Mouse (Mus musculus) forebrain, embryonic 13.5 days (tissue): ENCODE results near the gene Ptpn12. TPM values are rescaled to one million over a fixed set of nuclear protein-coding genes. Genes with fewer than 3 reads are reported as not detected.

ENCODE experiments used
- ATAC-seq: fragments of 200-750 bp; cut with Nextera tagmentation; 2 replicates; pipeline ENCODE4 v1.8.0; 2017
- H3K27ac ChIP-seq: fragments of 300-500 bp; sonication (generic); 2 replicates; pipeline ENCODE4 v1.5.1; 2015; ENCODE audit warnings: inconsistent platforms, mild to moderate bottlenecking, moderate library complexity
- H3K27me3 ChIP-seq: fragments of 300-500 bp; sonication (generic); 2 replicates; pipeline ENCODE4 v1.6.1; 2015; ENCODE audit warnings: mild to moderate bottlenecking, inconsistent platforms
- H3K36me3 ChIP-seq: fragments of 300-500 bp; sonication (generic); 2 replicates; pipeline ENCODE4 v1.6.1; 2015; ENCODE audit warnings: mild to moderate bottlenecking, inconsistent platforms; ENCODE audit not compliant: poor library complexity, severe bottlenecking
- H3K4me1 ChIP-seq: fragments of 300-500 bp; sonication (generic); 2 replicates; pipeline ENCODE4 v1.6.1; 2015; ENCODE audit warnings: inconsistent platforms
- H3K4me2 ChIP-seq: fragments of 300-500 bp; sonication (generic); 2 replicates; pipeline ENCODE4 v1.6.1; 2015; ENCODE audit warnings: inconsistent platforms, mild to moderate bottlenecking, moderate library complexity
- H3K4me3 ChIP-seq: fragments of 300-500 bp; sonication (generic); 2 replicates; pipeline ENCODE4 v1.5.1; 2015; ENCODE audit warnings: mild to moderate bottlenecking, inconsistent platforms
- H3K9ac ChIP-seq: fragments of 300-500 bp; sonication (generic); 2 replicates; pipeline ENCODE4 v1.6.1; 2015; ENCODE audit warnings: mild to moderate bottlenecking, inconsistent platforms
- H3K9me3 ChIP-seq: fragments of 300-500 bp; sonication (generic); replicated peaks from 2 replicates; pipeline ENCODE4 v1.6.1; 2016; ENCODE audit warnings: inconsistent platforms
- WGBS: fragments of 180-500 bp; shearing (Covaris S2); methylation state at CpG from one replicate; pipeline ENCODE4 v1.1.7; 2015; 5-methylcytosine and 5-hydroxymethylcytosine counted together
- polyA plus RNA-seq: library from polyadenylated mRNA; unstranded; fragments of >200 nt; fragmentation: Nextera tagmentation; extraction: Ambion mirVana; gene quantifications from 2 replicates; pipeline ENCODE4 v1.2.1, GENCODE M21; 2015

The Ptpn12 gene
- polyA plus RNA-seq, 1 experiment from 2014 or later, result 30.1 TPM

DNA sequence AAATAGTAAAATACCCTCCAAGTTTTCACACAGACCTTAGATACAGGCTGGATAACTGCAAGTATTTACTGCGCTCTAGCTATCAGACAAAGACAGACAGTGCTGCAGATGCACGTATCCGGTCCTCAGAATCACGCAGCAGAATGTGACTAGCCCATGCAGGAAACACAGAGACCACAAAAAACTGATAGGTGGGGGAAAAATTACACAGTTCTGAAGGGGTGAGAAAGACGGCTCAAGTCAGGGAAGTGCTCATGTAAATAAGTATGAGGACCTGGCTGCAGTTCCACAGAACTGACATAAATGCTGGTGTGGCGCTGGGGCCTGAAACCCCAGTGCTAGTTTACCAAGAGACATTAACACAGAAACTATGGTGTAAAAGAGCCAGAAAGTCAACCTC, 53.0 kb downstream of the Ptpn12 start:
- Histone ChIP-seq H3K9me3 (no peaks in the 10 kb centered on the region), H3K27ac (no peak overlapping the region), H3K4me3 (no peak overlapping the region), H3K4me1 (peaks cover 6% of the 10 kb centered on the region), H3K9ac (no peak overlapping the region), H3K27me3 (no peaks in the 10 kb centered on the region), H3K36me3 (peaks cover 74% of the 10 kb centered on the region), H3K4me2 (no peak overlapping the region)
- WGBS, result 95% methylated on average over 6 of the region's 6 CpGs
- no peak for ATAC-seq

DNA sequence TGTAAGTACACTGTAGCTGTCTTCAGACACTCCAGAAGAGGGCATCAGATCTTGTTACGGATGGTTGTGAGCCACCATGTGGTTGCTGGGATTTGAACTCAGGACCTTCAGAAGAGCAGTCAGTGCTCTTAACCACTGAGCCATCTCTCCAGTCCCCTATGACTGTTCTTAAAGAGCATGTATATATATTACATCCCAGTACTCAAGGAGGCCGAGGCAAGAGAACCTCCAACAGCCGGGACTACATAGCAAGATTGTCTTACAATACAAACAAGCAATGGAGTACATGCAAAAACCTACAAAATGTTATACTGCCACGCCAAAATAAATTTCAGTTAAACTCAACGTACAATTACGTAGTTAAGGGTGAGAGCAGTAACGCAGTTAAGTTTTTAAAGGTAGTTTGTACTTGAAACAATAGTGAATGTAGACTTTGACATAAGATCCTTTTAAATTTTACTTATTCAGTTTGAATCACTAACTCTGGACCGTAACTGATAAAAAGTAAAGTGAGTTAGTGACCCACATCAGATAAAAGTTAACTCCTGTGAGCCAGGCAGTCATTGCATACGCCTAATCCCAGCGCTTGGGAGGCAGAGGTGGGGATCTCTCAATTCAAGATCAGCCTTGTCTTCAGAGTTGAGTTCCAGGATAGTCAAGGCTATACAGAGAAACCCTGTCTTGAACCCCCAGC, 53.9 kb downstream of the Ptpn12 start:
- Histone ChIP-seq H3K27me3 (no peaks in the 10 kb centered on the region), H3K4me1 (peaks cover 6% of the 10 kb centered on the region), H3K27ac (no peak overlapping the region), H3K4me2 (no peak overlapping the region), H3K36me3 (peaks cover 77% of the 10 kb centered on the region), H3K9me3 (no peaks in the 10 kb centered on the region), H3K4me3 (no peak overlapping the region), H3K9ac (no peak overlapping the region)
- no peak for ATAC-seq
- WGBS, result 99% methylated on average over 10 of the region's 10 CpGs

DNA sequence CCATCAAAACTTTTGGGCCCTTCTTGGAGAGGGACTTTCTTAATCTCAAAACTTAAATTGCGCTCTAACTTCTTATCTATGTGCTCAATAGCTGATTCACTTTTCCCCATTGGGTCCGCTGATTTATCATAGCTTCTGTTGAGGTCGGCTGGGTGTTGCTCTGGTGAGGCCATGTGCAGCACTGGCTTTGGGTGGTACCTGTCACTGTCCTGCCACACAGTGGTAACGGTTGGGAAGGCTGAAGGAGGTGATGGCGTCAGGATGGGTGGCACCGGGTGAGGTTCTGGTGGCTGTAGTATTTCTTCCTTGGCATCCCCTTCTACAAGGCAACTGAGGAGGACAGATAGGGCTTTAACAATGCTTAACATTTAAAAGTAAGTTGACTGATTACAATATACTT, 57.3 kb downstream of the Ptpn12 start:
- Histone ChIP-seq H3K9me3 (no peaks in the 10 kb centered on the region), H3K9ac (no peak overlapping the region), H3K4me2 (no peak overlapping the region), H3K36me3 (peaks cover 93% of the 10 kb centered on the region), H3K4me3 (no peak overlapping the region), H3K27ac (no peak overlapping the region), H3K27me3 (no peaks in the 10 kb centered on the region), H3K4me1 (no peaks in the 10 kb centered on the region)
- ATAC-seq, result no peak
- WGBS, result 94% methylated on average over 6 of the region's 6 CpGs

DNA sequence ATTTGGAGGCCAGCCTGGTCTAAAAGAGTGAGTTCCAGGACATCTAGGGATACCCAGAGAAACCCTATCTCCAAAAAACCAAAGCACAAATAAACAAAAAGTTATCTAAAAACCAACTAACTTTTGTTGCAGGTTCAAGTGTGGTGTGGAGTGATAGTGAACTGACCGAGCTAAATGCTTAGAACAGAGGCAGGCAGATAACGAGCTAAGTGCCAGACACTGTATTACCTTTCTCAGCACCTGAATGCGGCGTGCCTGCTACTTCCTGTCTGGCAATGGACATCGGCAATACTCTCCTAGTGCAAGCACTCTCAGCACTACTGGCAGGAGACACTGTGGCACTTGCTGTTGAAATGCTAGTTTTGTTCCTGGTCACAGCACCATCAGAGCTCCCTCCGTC, 58.2 kb downstream of the Ptpn12 start:
- no peak overlapping the region for H3K4me2 ChIP-seq

DNA sequence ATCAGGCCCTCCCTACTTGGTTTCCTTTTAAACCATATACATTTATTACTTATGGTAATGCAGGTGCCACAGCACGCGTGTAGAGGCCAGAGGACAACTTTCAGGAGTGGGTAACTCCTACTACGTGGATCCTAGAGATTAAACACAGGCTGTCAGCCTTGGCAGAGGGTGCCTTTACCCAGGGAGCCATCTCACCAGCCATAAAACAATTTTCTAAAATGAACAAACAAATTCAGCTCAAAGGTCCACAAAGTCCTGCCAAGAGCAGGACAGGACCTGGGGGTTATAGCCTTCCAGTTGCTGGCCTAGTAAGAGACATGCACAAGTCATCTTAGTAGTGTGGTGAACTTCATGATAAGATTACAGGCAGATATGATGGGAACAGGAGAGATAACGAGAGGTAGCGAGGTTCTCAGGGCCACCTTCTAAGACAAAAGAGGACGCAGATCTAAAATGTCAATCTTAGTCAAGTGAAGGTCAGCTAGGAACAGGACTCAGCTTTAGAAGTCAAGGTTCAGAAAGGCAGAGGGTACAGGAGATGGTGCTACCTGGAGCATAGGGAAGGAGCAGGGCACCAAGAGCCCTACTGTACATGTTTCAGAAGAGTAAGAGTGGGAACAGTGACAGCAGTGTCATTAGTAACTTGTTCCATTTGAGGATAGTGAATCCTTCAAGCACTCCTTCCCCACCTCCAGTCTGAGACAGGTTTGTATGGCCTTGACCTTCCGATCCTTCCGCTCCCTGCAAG, 65.5 kb downstream of the Ptpn12 start:
- ATAC-seq, result no peak
- no peak overlapping the region for H3K4me3 ChIP-seq
- H3K9me3 ChIP-seq, result no peaks in the 10 kb centered on the region
- no peak overlapping the region for H3K4me2 ChIP-seq
- H3K9ac ChIP-seq, result no peak overlapping the region
- 94% methylated on average over 8 of the region's 8 CpGs for WGBS
- H3K27ac ChIP-seq, result no peak overlapping the region
- peaks cover 77% of the 10 kb centered on the region for H3K36me3 ChIP-seq
- H3K27me3 ChIP-seq, result no peaks in the 10 kb centered on the region
- H3K4me1 ChIP-seq, result no peaks in the 10 kb centered on the region

More for the DNA sequence above, 58.2 kb downstream of the Ptpn12 start:
- ATAC-seq, result no peak
- no peak overlapping the region for H3K4me3 ChIP-seq
- no peaks in the 10 kb centered on the region for H3K4me1 ChIP-seq
- 94% methylated on average over 6 of the region's 6 CpGs for WGBS
- no peak overlapping the region for H3K9ac ChIP-seq
- H3K36me3 ChIP-seq, result peaks cover 84% of the 10 kb centered on the region
- no peaks in the 10 kb centered on the region for H3K9me3 ChIP-seq
- no peak overlapping the region for H3K27ac ChIP-seq
- no peaks in the 10 kb centered on the region for H3K27me3 ChIP-seq

DNA sequence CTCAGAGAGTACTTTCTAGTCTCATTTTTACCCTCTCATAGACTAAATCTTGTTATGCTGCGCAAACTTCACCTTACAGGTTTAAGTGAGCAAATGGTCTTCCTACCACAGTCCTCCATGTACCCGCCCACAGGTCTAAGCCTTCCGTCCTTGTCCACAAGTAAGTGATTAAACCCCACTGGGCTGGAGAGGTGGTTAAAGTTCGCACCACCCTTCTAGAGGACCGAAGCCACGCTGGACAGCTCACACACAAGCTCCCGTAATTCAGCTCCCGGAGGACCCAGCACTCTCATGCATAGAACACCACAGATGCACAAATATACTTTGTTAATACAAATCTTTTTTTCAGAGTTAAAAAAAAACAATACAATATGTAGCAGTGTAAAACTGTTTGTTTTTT, 69.4 kb downstream of the Ptpn12 start:
- 95% methylated on average over 8 of the region's 8 CpGs for WGBS
- H3K27ac ChIP-seq, result no peak overlapping the region
- no peak for ATAC-seq
- no peaks in the 10 kb centered on the region for H3K4me1 ChIP-seq
- no peak overlapping the region for H3K4me2 ChIP-seq
- H3K36me3 ChIP-seq, result peaks cover 58% of the 10 kb centered on the region
- H3K4me3 ChIP-seq, result no peak overlapping the region
- H3K9me3 ChIP-seq, result no peaks in the 10 kb centered on the region
- H3K27me3 ChIP-seq, result no peaks in the 10 kb centered on the region
- no peak overlapping the region for H3K9ac ChIP-seq

DNA sequence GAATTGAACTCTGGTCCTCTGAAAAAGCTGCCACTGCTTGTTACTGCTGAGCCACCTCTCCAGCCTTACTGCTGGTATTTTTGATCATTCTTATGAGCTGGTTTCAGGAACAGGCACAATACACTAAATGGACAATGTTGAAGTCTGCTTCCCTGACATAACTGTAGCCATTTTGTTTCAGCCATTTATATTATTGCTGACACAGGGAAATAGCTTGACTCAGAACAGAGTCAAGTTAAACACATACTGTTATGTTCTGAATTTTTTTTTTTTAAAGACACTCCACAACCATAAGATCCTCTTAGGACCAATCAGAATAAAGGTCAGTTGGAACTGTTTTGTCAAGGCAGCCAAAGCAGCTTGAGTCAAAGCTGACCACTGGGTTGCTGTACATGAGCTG, 72.2 kb downstream of the Ptpn12 start:
- no peak overlapping the region for H3K27ac ChIP-seq
- H3K27me3 ChIP-seq, result no peaks in the 10 kb centered on the region
- no peak overlapping the region for H3K4me3 ChIP-seq
- H3K4me2 ChIP-seq, result no peak overlapping the region
- ATAC-seq, result no peak
- H3K9ac ChIP-seq, result no peak overlapping the region
- no peaks in the 10 kb centered on the region for H3K9me3 ChIP-seq
- peaks cover 33% of the 10 kb centered on the region for H3K36me3 ChIP-seq
- H3K4me1 ChIP-seq, result no peaks in the 10 kb centered on the region

DNA sequence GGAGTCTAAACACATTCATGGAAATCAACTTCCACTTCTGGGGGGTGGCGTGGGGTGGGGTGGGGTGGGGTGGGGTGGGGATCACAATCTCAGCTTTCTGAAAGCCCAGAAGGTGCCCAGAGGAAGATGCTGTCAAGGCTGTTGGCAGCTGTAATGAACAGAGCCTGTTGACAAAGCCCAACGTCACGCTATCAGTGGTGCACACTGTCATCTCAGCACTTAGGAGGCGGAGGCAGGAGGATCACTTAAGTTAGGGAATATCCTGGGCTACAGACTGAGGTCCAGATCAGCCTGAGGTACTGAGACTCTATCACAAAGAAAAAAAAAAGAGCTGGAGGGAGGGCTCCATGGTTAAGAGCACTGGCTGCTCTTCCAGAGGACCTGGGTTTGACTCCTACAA, 81.0 kb downstream of the Ptpn12 start:
- H3K9ac ChIP-seq, result no peak overlapping the region
- WGBS, result 84% methylated on average over 4 of the region's 4 CpGs
- H3K4me3 ChIP-seq, result no peak overlapping the region
- H3K4me2 ChIP-seq, result no peak overlapping the region
- H3K27me3 ChIP-seq, result no peaks in the 10 kb centered on the region
- H3K4me1 ChIP-seq, result no peaks in the 10 kb centered on the region
- no peak for ATAC-seq
- H3K27ac ChIP-seq, result no peak overlapping the region
- H3K36me3 ChIP-seq, result no peaks in the 10 kb centered on the region
- no peaks in the 10 kb centered on the region for H3K9me3 ChIP-seq

DNA sequence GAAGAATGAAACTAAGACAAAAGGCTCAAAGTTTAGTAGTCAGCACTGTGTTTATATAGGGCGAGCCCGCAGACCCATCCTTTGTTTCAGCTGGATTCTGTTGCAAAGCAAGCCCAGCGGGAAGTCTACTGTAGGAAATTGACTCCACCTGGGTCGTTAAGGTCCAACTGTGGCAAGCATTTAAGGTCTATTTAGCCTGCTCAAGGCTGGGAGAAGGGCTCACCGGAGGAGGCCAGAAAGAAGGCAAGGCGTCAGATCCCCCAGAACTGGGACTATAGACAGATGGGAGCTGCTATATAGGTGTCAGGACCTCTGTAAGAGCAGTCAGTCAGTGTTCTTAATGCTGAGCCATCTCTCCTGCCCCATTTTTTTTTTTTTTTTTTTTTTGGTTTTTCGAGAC, 81.7 kb downstream of the Ptpn12 start:
- Histone ChIP-seq H3K36me3 (no peaks in the 10 kb centered on the region), H3K27me3 (no peaks in the 10 kb centered on the region), H3K4me3 (no peak overlapping the region), H3K9ac (no peak overlapping the region), H3K4me1 (no peaks in the 10 kb centered on the region), H3K9me3 (no peaks in the 10 kb centered on the region), H3K27ac (no peak overlapping the region), H3K4me2 (no peak overlapping the region)
- WGBS, result 22% methylated on average over 6 of the region's 7 CpGs
- no peak for ATAC-seq

DNA sequence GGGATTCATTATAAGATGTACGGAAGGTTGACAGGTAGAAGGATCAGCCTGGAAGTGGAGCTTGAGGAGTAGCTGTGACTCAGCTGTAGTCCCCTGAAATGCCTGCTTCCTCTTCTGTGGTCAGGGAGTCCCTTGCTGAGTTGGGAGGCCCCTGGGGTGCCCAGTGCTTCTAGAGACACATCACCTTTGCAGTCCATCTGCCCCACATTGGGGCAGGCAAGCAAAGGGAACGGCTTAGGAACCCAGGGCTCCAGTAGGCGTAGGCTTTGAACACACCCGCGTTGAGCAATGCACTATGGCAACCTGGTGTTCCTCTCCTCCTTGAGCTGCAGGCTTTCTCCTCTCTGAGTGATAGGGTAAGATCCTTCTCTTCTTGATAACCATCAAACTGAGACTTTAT, 82.6 kb downstream of the Ptpn12 start:
- Histone ChIP-seq H3K4me2 (no peak overlapping the region), H3K27ac (no peak overlapping the region), H3K9me3 (no peaks in the 10 kb centered on the region), H3K36me3 (no peaks in the 10 kb centered on the region), H3K9ac (no peak overlapping the region), H3K4me3 (no peak overlapping the region), H3K27me3 (no peaks in the 10 kb centered on the region), H3K4me1 (no peaks in the 10 kb centered on the region)
- ATAC-seq, result no peak
- 71% methylated on average over 5 of the region's 5 CpGs for WGBS

DNA sequence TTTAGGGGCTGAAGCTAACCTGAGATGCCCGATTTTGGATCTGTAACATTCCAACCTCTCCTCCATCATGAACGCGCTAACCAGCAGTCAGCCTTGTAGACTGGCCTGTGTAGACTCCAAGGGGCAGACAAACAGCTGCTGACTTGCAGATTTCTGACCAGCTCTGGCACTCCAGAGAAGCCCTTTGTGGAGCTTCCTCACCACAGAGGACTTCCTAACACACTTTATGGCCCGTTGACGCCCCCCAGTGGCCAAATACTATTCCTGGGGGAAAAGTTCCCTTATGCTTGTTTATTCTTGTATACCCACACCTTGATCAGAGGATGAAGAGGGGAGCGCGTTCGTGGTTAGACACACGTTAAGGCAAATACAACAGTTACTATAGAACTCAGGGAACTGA, 86.7 kb downstream of the Ptpn12 start:
- 79% methylated on average over 9 of the region's 9 CpGs for WGBS
- Histone ChIP-seq H3K4me3 (no peak overlapping the region), H3K27me3 (no peaks in the 10 kb centered on the region), H3K4me2 (no peak overlapping the region), H3K36me3 (no peaks in the 10 kb centered on the region), H3K9me3 (no peaks in the 10 kb centered on the region), H3K27ac (no peak overlapping the region), H3K9ac (no peak overlapping the region), H3K4me1 (no peaks in the 10 kb centered on the region)
- ATAC-seq, result no peak

DNA sequence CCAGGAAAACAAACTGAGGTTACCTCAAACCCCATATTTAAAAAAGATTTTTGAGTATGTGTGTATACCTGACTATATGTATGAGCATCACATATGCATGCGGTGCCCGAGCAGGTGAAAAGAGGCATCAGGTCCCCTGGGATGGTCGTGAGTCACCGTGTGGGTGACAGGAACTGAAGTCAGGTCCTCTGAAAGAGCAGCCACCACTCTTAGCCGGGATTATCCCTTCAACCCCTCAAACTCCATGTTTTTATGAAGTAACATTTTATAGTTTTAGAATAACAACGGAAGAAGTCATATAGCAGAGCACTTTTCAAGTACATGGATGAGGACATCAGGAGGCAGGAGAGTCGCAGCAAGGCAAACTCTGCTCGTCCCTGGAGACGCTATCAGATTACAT, 87.2 kb downstream of the Ptpn12 start:
- no peak for ATAC-seq
- Histone ChIP-seq H3K9ac (no peak overlapping the region), H3K4me2 (no peak overlapping the region), H3K9me3 (no peaks in the 10 kb centered on the region), H3K36me3 (no peaks in the 10 kb centered on the region), H3K27ac (no peak overlapping the region), H3K4me1 (no peaks in the 10 kb centered on the region; the same call in 1 of the 2 replicates), H3K27me3 (no peaks in the 10 kb centered on the region), H3K4me3 (no peak overlapping the region)
- 78% methylated on average over 9 of the region's 9 CpGs for WGBS

DNA sequence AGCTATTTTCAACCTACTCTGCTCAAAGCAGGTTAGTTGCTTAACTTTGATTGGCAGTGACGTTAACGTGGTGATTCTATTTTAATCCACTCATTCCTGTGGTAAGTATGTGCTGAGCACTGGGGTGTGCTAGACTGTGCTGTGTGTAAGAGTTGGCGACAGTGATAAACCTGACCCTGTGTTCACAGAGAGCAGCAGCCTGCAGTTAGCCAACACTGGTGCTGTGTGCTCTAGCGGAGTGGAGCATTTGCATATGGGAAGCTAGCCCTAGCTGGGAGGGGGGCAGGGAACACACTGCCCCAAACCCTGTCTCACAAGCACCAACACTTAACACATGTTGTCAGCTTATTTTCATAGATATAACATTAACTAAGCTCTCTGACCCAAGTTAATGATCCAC, 87.8 kb downstream of the Ptpn12 start:
- Histone ChIP-seq H3K9me3 (no peaks in the 10 kb centered on the region), H3K27ac (no peak overlapping the region), H3K4me2 (no peak overlapping the region), H3K4me1 (peaks cover 2% of the 10 kb centered on the region; the same call in 1 of the 2 replicates), H3K36me3 (no peaks in the 10 kb centered on the region), H3K4me3 (no peak overlapping the region), H3K9ac (no peak overlapping the region), H3K27me3 (no peaks in the 10 kb centered on the region)
- whole genome bisulfite sequencing, result 49% methylated on average over 4 of the region's 4 CpGs
- peak; percentile 63 for ATAC-seq
